Mouse (Mus musculus) intestine, postnatal 0 days (tissue): ENCODE results near the gene Gli3. TPM values are rescaled to one million over a fixed set of nuclear protein-coding genes. Genes with fewer than 3 reads are reported as not detected.

Source experiments
- ATAC-seq: fragments of 200-750 bp; cut with Nextera tagmentation; 2 replicates; pipeline ENCODE4 v1.8.0; 2017; ENCODE audit warnings: mild to moderate bottlenecking, moderate TSS enrichment, moderate library complexity
- H3K27ac ChIP-seq: fragments of 300-500 bp; sonication (generic); 2 replicates; pipeline ENCODE4 v1.5.1; 2014; ENCODE audit warnings: mild to moderate bottlenecking, low read depth, low read length, moderate library complexity
- H3K27me3 ChIP-seq: fragments of 300-500 bp; sonication (generic); replicated peaks from 2 replicates; pipeline ENCODE4 v1.6.1; 2014; ENCODE audit warnings: low read length, mixed read lengths; ENCODE audit not compliant: control insufficient read depth, insufficient read depth
- H3K36me3 ChIP-seq: fragments of 300-500 bp; sonication (generic); 2 replicates; pipeline ENCODE4 v1.6.1; 2014; ENCODE audit warnings: mild to moderate bottlenecking, moderate library complexity; ENCODE audit not compliant: control insufficient read depth, insufficient read depth
- H3K4me1 ChIP-seq: fragments of 300-500 bp; sonication (generic); replicated peaks from 2 replicates; pipeline ENCODE4 v1.6.1; 2014; ENCODE audit warnings: antibody characterized with exemption, low read length, mixed read lengths; ENCODE audit not compliant: control insufficient read depth, insufficient read depth
- H3K4me2 ChIP-seq: fragments of 300-500 bp; sonication (generic); replicated peaks from 2 replicates; pipeline ENCODE4 v1.6.1; 2014; ENCODE audit warnings: low read depth, mild to moderate bottlenecking, moderate library complexity
- H3K4me3 ChIP-seq: fragments of 300-500 bp; sonication (generic); 2 replicates; pipeline ENCODE4 v1.5.1; 2014; ENCODE audit warnings: low read depth, low read length
- H3K9ac ChIP-seq: fragments of 300-500 bp; sonication (generic); 2 replicates; pipeline ENCODE4 v1.6.1; 2014; ENCODE audit warnings: mild to moderate bottlenecking, low read depth, low read length
- H3K9me3 ChIP-seq: fragments of 300-500 bp; sonication (generic); 2 replicates; pipeline ENCODE4 v1.6.1; 2016; ENCODE audit warnings: mixed run types; ENCODE audit not compliant: control insufficient read depth
- CTCF ChIP-seq: sonication (generic); IDR thresholded peaks from 2 replicates; pipeline ENCODE4 v1.5.1; 2016; ENCODE audit warnings: low read depth, mild to moderate bottlenecking, control low read depth, antibody characterized with exemption, moderate library complexity
- WGBS: fragments of 180-500 bp; shearing (Covaris S2); extraction: QIAGEN DNeasy Blood & Tissue Kit; methylation state at CpG from one replicate; pipeline ENCODE4 v1.1.7; 2014; 5-methylcytosine and 5-hydroxymethylcytosine counted together
- polyA plus RNA-seq: library from polyadenylated mRNA; unstranded; fragments of >200 nt; fragmentation: Nextera tagmentation; extraction: Ambion mirVana; gene quantifications from 2 replicates; pipeline ENCODE4 v1.2.1, GENCODE M21; 2015

Gli3 gene
- polyA plus RNA-seq, 1 experiment from 2014 or later: 5.0 TPM

DNA sequence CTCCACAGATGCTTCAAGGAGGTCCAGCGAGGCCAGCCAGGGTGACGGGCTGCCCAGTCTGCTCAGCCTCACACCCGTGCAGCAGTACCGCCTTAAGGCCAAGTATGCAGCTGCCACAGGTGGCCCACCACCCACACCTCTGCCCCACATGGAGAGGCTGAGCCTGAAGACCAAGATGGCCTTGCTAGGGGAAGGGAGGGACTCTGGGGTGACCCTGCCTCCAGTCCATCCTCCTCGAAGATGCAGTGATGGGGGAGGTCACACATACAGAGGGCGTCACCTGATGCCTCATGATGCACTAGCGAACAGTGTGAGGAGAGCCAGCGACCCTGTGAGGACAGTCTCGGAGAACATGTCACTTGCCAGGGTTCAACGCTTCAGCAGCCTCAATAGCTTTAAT, 261.7 kb downstream of the Gli3 start:
- ATAC-seq: no peak
- Histone ChIP-seq H3K9ac (no peak overlapping the region), H3K27me3 (no peaks in the 10 kb centered on the region), H3K4me3 (no peak overlapping the region), H3K9me3 (no peaks in the 10 kb centered on the region), H3K36me3 (peaks cover 3% of the 10 kb centered on the region; the same call in 1 of the 2 replicates), H3K4me1 (no peaks in the 10 kb centered on the region), H3K4me2 (no peak overlapping the region), H3K27ac (no peak overlapping the region)
- TF ChIP-seq CTCF: no peak
- WGBS: 98% methylated on average over 10 of the region's 10 CpGs

DNA sequence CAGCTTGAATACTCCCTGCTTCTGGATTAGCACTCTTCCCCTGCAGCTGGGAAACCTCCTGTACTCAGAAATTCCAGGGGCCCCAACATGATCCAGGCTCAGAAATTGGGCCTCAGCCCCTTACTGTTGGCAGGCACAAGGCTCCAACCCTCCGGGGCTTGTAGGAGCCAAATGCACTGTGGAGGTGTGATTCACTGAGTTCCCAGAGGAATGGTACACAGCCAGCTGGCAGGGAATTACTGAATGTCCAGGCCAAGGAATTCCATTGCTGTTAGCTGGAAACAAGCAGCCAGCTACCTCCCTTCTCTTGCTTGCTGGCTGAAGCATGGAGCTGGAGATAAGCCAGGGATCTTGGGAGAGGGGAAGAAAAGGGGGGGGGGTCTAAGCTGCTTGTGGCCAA, 278.7 kb downstream of the Gli3 start:
- H3K36me3 ChIP-seq: no peaks in the 10 kb centered on the region
- no peak overlapping the region for H3K27ac ChIP-seq
- no peak overlapping the region for H3K4me3 ChIP-seq
- no peak for ATAC-seq
- H3K27me3 ChIP-seq: no peaks in the 10 kb centered on the region
- H3K9ac ChIP-seq: no peak overlapping the region
- no peaks in the 10 kb centered on the region for H3K9me3 ChIP-seq
- H3K4me1 ChIP-seq: no peaks in the 10 kb centered on the region
- 55% methylated on average over 1 of the region's 1 CpGs for WGBS
- no peak for TF ChIP-seq CTCF
- H3K4me2 ChIP-seq: no peak overlapping the region

DNA sequence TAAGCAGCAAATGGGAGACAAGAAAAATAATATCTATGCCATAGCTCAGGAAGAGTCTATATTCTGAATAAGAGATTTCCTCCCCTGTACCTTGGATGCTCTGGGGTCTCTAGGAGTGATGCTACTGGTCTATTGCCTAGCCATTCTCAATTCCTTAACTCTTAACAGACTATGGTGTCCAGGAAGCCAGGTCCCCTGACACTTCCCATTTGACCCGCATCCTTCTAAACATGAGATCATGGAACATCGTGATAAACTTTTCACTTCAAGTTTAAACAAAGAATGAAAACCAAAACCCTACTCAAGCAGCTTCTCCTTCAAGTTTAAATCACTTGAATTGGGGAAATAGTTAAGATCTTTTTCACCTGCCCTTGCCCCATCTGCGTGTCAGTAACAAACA, 279.3 kb downstream of the Gli3 start:
- H3K36me3 ChIP-seq: no peaks in the 10 kb centered on the region
- no peak overlapping the region for H3K4me2 ChIP-seq
- ATAC-seq: no peak

DNA sequence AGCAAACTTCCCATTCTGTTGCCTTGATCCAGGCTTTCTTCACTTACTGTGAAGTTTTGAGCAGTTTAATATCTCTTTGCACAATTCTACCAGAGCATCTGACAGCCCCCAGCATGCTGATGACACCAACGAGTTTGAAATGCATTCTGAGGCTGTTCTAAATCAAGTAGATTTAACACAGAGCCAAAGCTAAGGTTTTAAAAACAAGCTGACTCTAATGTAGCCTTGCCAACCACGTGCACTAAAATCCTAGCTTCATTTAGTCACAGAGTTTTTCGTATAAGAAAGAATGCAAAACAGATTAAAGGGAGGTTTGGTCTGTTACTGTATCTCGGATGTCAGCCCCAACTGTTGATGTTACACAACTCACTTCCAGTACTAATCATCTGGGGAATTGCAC, 279.7 kb downstream of the Gli3 start:
- H3K27ac ChIP-seq: no peak overlapping the region

More for the DNA sequence above, 279.3 kb downstream of the Gli3 start:
- no peaks in the 10 kb centered on the region for H3K4me1 ChIP-seq
- H3K27me3 ChIP-seq: no peaks in the 10 kb centered on the region
- TF ChIP-seq CTCF: no peak
- no peak overlapping the region for H3K4me3 ChIP-seq
- no peak overlapping the region for H3K9ac ChIP-seq
- no peaks in the 10 kb centered on the region for H3K9me3 ChIP-seq
- 66% methylated on average over 3 of the region's 3 CpGs for WGBS
- H3K27ac ChIP-seq: no peak overlapping the region

DNA sequence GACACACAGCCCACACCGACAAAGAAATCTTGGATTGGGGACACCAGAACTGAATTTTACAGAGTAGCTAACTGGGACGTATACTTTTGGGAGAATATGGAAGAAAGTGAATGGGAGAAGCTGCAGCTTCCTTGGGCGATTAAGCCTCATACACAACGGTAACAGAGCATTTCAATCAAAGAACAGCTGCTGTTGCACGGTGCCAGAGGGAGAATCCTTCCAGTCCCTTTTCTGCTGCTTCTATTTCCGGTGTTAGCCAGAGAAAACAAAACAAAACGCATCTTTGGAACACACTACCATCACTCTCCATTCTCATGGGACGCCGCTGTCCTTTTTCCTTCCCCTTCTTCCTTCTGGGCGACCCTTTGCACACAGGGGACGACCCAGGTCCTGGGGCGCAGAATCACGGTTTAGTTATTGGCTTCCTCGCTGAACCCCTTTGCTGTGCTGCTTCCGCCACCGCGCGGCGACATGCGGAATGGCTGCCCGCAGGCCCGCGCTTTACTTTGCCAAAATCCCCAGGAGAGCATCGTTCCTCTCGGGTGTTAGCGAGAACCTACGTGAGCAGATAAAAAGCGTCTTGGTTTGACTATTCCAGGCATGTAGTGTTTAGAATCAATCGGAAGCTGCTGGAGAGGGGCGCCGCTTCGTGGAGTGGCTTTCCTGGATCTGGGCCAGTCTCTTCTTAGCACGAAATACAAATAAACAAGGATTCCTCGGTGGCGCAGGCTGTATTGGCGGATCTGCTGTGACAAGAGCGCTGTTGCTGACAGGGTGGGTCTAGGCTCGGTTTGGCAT, 296.0 kb downstream of the Gli3 start:
- Histone ChIP-seq H3K4me1 (no peaks in the 10 kb centered on the region), H3K9ac (0 out of 2 replicates have a peak overlapping the region, but pooled peaks have one; percentile 1), H3K27ac (no peak overlapping the region), H3K9me3 (no peaks in the 10 kb centered on the region), H3K27me3 (no peaks in the 10 kb centered on the region), H3K36me3 (no peaks in the 10 kb centered on the region), H3K4me3 (peak overlapping the region; percentile 15; the same call in 1 of the 2 replicates), H3K4me2 (peak overlapping the region; percentile 53)
- 5% methylated on average over 38 of the region's 38 CpGs for WGBS
- peak; percentile 97 for TF ChIP-seq CTCF
- ATAC-seq: peak; percentile 56; the same call in 1 of the 2 replicates

More for the DNA sequence above, 279.7 kb downstream of the Gli3 start:
- WGBS: 49% methylated on average over 4 of the region's 4 CpGs
- H3K9me3 ChIP-seq: no peaks in the 10 kb centered on the region
- TF ChIP-seq CTCF: no peak
- no peaks in the 10 kb centered on the region for H3K27me3 ChIP-seq
- no peak overlapping the region for H3K4me2 ChIP-seq
- ATAC-seq: no peak
- no peaks in the 10 kb centered on the region for H3K36me3 ChIP-seq
- H3K4me3 ChIP-seq: no peak overlapping the region
- no peak overlapping the region for H3K9ac ChIP-seq
- H3K4me1 ChIP-seq: no peaks in the 10 kb centered on the region

DNA sequence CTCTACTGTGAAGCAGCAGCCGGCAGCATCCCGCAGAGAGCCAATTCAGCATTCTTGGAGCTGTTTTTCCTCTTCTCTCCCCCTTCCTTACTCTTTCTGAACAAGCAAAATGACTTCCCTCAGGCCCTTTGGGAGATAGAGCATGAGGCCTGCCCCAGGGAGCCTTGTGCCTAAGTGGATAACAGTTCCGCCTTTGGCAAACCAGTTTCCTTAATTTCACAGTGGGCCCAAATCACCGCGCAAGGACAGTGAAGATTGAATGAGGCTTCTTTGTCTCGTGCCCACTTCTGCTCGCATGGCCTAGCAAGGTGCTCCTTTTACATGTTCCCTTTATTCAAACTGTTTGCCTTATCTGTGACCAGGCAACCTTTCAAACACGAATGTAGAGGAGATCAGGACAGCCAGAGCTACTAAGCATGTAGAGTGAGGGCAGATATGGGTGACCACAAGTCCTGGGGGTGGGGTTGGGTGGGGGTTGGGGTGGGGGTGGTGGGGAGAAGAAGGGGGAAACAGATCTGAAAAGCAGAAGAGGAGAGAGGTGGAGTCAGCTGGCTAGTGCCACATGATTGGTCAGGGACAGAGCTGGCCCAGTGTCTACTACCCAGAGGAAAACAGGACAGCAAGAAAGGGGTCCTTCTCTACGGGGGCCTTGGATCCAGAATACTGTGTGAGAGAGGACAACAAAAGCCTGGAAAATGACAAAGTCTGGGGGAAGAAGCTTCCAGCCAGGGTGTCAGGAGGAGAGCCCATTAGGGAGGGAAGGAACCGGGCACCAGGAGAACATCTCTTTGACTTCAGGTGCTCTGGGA, 296.8 kb downstream of the Gli3 start:
- ATAC-seq: no peak
- TF ChIP-seq CTCF: no peak
- peak overlapping the region; percentile 53 for H3K4me2 ChIP-seq
- no peaks in the 10 kb centered on the region for H3K36me3 ChIP-seq
- H3K4me3 ChIP-seq: no peak overlapping the region
- H3K27me3 ChIP-seq: no peaks in the 10 kb centered on the region
- H3K9me3 ChIP-seq: no peaks in the 10 kb centered on the region
- H3K9ac ChIP-seq: no peak overlapping the region
- H3K4me1 ChIP-seq: no peaks in the 10 kb centered on the region
- H3K27ac ChIP-seq: no peak overlapping the region
- 36% methylated on average over 10 of the region's 10 CpGs for WGBS
